Mouse (Mus musculus): Measurements from ENCODE around the gene Olfr1411. TPM values are rescaled to one million over a fixed set of nuclear protein-coding genes. Genes with fewer than 3 reads are reported as not detected.
A peak's percentile ranks its signal among the peaks of the same experiment; 100 is the strongest.

Gene Olfr1411
- total and polyA plus RNA-seq, 3 experiments: not detected

GRCm38 (mm10) chr1:92636676-92637075, 42.5 kb downstream of the Olfr1411 start:
- peaks cover 0 to 12% of the 10 kb centered on the region in 2 experiments; a peak in 3 of 4 replicates for H3K4me1 ChIP-seq (ENCODE audit: control insufficient read depth in 1 of 2, insufficient read depth in 2 of 2, low read length in 2 of 2)
- H3K79me2 ChIP-seq (ENCODE audit: control insufficient read depth, insufficient read depth, low read length, poor library complexity): peaks cover 29% of the 10 kb centered on the region
- no peak for TF ChIP-seq HCFC1 (IDR thresholded peaks at IDR 0.05; ENCODE audit: low read depth, low read length)
- no peak for TF ChIP-seq MYC (IDR thresholded peaks at IDR 0.05; ENCODE audit: low read depth, low read length)
- no peak for TF ChIP-seq KAT2A (conservative IDR thresholded peaks at IDR 0.05; ENCODE audit: low read depth, low read length)
- TF ChIP-seq JUND (IDR thresholded peaks at IDR 0.05; ENCODE audit: low read depth, low read length): no peak
- no peak for TF ChIP-seq EP300 (IDR thresholded peaks at IDR 0.05; ENCODE audit: low read depth in 1 of 2, low read length in 2 of 2)
- no peak for TF ChIP-seq ELF1 (IDR thresholded peaks at IDR 0.05; ENCODE audit: low read depth, low read length)
- TF ChIP-seq ZNF384 (IDR thresholded peaks at IDR 0.05; ENCODE audit: low read depth, low read length): no peak
- TF ChIP-seq SIN3A (IDR thresholded peaks at IDR 0.05; ENCODE audit: low read length): no peak
- TF ChIP-seq USF1 (IDR thresholded peaks at IDR 0.05; ENCODE audit: low read depth, low read length): no peak
- no peak for TF ChIP-seq MEF2A (IDR thresholded peaks at IDR 0.05; ENCODE audit: extremely low read depth, insufficient replicate concordance, low read depth, low read length, poor library complexity, severe bottlenecking)
- no peak for TF ChIP-seq MAFK (IDR thresholded peaks at IDR 0.05; ENCODE audit: borderline replicate concordance, low read depth, low read length)
- no peaks in the 10 kb centered on the region for H3K27me3 ChIP-seq (ENCODE audit: control insufficient read depth in 1 of 2, insufficient read depth in 2 of 2, low read length in 2 of 2)
- H3K9me3 ChIP-seq (replicated peaks; ENCODE audit: insufficient read depth, low read length): no peaks in the 10 kb centered on the region
- H3K4me3 ChIP-seq (ENCODE audit: control insufficient read depth in 1 of 2, insufficient read depth in 1 of 2, low read depth in 2 of 2, low read length in 2 of 2): no peak overlapping the region
- no peak overlapping the region for H3K9ac ChIP-seq (ENCODE audit: control insufficient read depth, low read depth, low read length, poor library complexity, severe bottlenecking)
- H3K27ac ChIP-seq (ENCODE audit: control insufficient read depth, low read depth, low read length): no peak overlapping the region
- peaks cover 2 to 11% of the 10 kb centered on the region in 2 experiments; a peak in 3 of 4 replicates for H3K36me3 ChIP-seq (ENCODE audit: control insufficient read depth in 1 of 2, insufficient read depth in 2 of 2, low read length in 2 of 2)
- DNase-seq (ENCODE audit: low read depth, low spot score): no peak

- Histone ChIP-seq H3K36me3 (ENCODE audit: control insufficient read depth in 1 of 2, insufficient read depth in 2 of 2, low read length in 2 of 2) (peaks cover 2 to 14% of the 10 kb centered on the region in 2 experiments; a peak in 3 of 4 replicates), H3K4me1 (ENCODE audit: control insufficient read depth in 1 of 2, insufficient read depth in 2 of 2, low read length in 2 of 2) (peaks cover 0 to 17% of the 10 kb centered on the region in 2 experiments; a peak in 3 of 4 replicates), H3K9me3 (replicated peaks; ENCODE audit: insufficient read depth, low read length) (no peaks in the 10 kb centered on the region), H3K9ac (ENCODE audit: control insufficient read depth, low read depth, low read length, poor library complexity, severe bottlenecking) (no peak overlapping the region), H3K27ac (ENCODE audit: control insufficient read depth, low read depth, low read length) (no peak overlapping the region), H3K4me3 (ENCODE audit: control insufficient read depth in 1 of 2, insufficient read depth in 1 of 2, low read depth in 2 of 2, low read length in 2 of 2) (no peak overlapping the region), H3K79me2 (ENCODE audit: control insufficient read depth, insufficient read depth, low read length, poor library complexity) (peaks cover 30% of the 10 kb centered on the region), H3K27me3 (ENCODE audit: control insufficient read depth in 1 of 2, insufficient read depth in 2 of 2, low read length in 2 of 2) (no peaks in the 10 kb centered on the region)
- no peak for DNase-seq (ENCODE audit: low read depth, low spot score)
- no peak for TF ChIP-seq E2F4 (IDR thresholded peaks at IDR 0.05; ENCODE audit: borderline replicate concordance, low read depth, low read length)
- peak; percentile 13; the same call in 1 of the 2 replicates for TF ChIP-seq POLR2AphosphoS2 (IDR thresholded peaks at IDR 0.05; ENCODE audit: low read length)
Observed at GRCm38 (mm10) chr1:92637501-92638172, 43.4 kb downstream of the Olfr1411 start.

- TF ChIP-seq MXI1 (IDR thresholded peaks at IDR 0.05; ENCODE audit: low read depth, low read length): no peak
- TF ChIP-seq MAZ (IDR thresholded peaks at IDR 0.05; ENCODE audit: low read depth, low read length): no peak
- no peak for TF ChIP-seq ZMIZ1 (IDR thresholded peaks at IDR 0.05; ENCODE audit: low read depth, low read length)
- no peak for TF ChIP-seq CTCF (IDR thresholded peaks at IDR 0.05 in 2 of 3, conservative IDR thresholded peaks at IDR 0.05 in 1 of 3; ENCODE audit: control insufficient read depth in 1 of 3, insufficient read depth in 1 of 3, low read depth in 2 of 3, low read length in 3 of 3, poor library complexity in 1 of 3, severe bottlenecking in 1 of 3)
- no peak overlapping the region for H3K27ac ChIP-seq (ENCODE audit: control insufficient read depth, low read depth, low read length)
- H3K36me3 ChIP-seq (ENCODE audit: control insufficient read depth in 1 of 2, insufficient read depth in 2 of 2, low read length in 2 of 2): peaks cover 2 to 14% of the 10 kb centered on the region in 2 experiments; a peak in 3 of 4 replicates
- DNase-seq (ENCODE audit: low read depth, low spot score): no peak
- H3K79me2 ChIP-seq (ENCODE audit: control insufficient read depth, insufficient read depth, low read length, poor library complexity): peaks cover 30% of the 10 kb centered on the region
- H3K27me3 ChIP-seq (ENCODE audit: control insufficient read depth in 1 of 2, insufficient read depth in 2 of 2, low read length in 2 of 2): no peaks in the 10 kb centered on the region
- H3K9ac ChIP-seq (ENCODE audit: control insufficient read depth, low read depth, low read length, poor library complexity, severe bottlenecking): no peak overlapping the region
- H3K4me3 ChIP-seq (ENCODE audit: control insufficient read depth in 1 of 2, insufficient read depth in 1 of 2, low read depth in 2 of 2, low read length in 2 of 2): no peak overlapping the region
- H3K9me3 ChIP-seq (replicated peaks; ENCODE audit: insufficient read depth, low read length): no peaks in the 10 kb centered on the region
- peaks cover 0 to 18% of the 10 kb centered on the region in 2 experiments; a peak in 3 of 4 replicates for H3K4me1 ChIP-seq (ENCODE audit: control insufficient read depth in 1 of 2, insufficient read depth in 2 of 2, low read length in 2 of 2)
Observed at GRCm38 (mm10) chr1:92638181-92638580, 44.0 kb downstream of the Olfr1411 start.
